9 mouse cellular contexts compared by ENCODE assay signal in the genomic region with DNA sequence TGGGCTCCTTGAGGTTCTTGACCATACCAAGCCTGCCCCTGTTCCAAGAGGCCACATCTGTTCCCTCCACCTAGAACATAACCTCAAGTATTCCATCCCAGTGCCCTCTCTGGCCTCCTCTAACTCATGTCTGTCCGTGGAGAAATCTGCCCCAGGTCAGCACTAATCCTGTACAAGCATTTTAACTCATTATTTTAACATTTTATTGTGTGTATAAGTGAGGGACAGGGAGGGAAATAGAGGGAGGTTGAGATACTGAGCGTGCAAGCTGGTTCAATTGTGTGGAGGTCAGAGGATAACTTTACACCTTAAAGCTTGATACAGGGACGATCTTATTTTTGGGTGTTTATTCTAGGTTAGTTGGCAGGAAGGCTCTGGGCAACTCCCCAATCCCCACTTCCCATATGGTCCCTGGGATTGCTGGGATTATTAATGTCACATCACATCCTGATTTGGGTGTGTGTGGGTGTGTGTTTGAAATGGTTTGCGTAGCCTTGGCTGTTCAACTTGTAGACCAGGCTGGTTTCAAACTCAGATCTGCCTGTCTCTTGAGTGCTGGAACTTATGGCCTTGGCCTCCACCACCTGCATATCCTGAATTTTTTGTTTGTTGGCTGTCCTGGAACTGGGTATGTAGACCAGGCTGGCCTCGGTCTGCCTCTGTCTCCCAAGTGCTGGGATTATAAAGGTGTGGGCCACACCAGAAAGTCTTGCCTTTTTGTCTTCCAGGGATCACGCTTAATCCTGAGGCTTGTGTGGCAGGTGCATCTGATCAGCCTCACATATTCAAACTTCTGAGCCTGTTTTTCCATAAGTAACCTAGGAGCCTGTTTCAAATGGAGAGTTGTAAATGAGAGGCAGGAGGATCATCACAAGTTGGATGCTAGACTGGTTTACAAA. TPM values are rescaled to one million over a fixed set of nuclear protein-coding genes. Genes with fewer than 3 reads are reported as not detected.
A peak's percentile ranks its signal among the peaks of the same experiment; 100 is the strongest.
DNase-seq lines count a peak whose midpoint lies in the region; ATAC-seq lines count a peak whose summit lies in the region.
"Had no signal": no experiment of that assay in that cellular context is flagged by ENCODE, and none has a peak within 500 bp of the region (broad histone marks: within the 10 kb centered on the region; RNA-seq: fewer than 3 reads in every experiment).

No protein-coding gene starts in this region.

- WGBS in hindbrain, embryonic 10.5 days, result 61% methylated on average over 6 of the region's 6 CpGs
- 63% methylated on average over 6 of the region's 6 CpGs for WGBS in hindbrain, embryonic 11.5 days

- no peak for ATAC-seq in hindbrain, embryonic 11.5 days (ENCODE audit: low FRiP score)
- no peak for ATAC-seq in granulocyte monocyte progenitor cell, adult 5-6 weeks (replicated peaks; ENCODE audit: poor library complexity, severe bottlenecking)

- no peak overlapping the region for H3K27ac ChIP-seq in hindbrain, embryonic 10.5 days
- H3K27ac ChIP-seq in hindbrain, embryonic 11.5 days (ENCODE audit: low read depth, low read length), result no peak overlapping the region

- peaks cover 22% of the 10 kb centered on the region for H3K4me1 ChIP-seq in hindbrain, embryonic 10.5 days (replicated peaks)
- no peaks in the 10 kb centered on the region for H3K4me1 ChIP-seq in hindbrain, embryonic 11.5 days (replicated peaks; ENCODE audit: control insufficient read depth, insufficient read depth, low read length)

- no peak overlapping the region for H3K4me2 ChIP-seq in hindbrain, embryonic 11.5 days (replicated peaks; ENCODE audit: low read depth, low read length)

- peaks cover 48% of the 10 kb centered on the region for H3K36me3 ChIP-seq in hindbrain, embryonic 10.5 days
- H3K36me3 ChIP-seq in hindbrain, embryonic 11.5 days (ENCODE audit: control insufficient read depth, insufficient read depth, low read length), result 0 out of 2 replicates have a peak, but pooled peaks cover 2% of the 10 kb centered on the region

- peak; percentile 15 for DNase-seq in hindbrain, embryonic 10.5 days (ENCODE audit: low spot score)
- DNase-seq in hindbrain, embryonic 11.5 days (ENCODE audit: low spot score), result no peak
- DNase-seq in right cerebral cortex, postnatal 36 days (ENCODE audit: low spot score in 2 of 2), result peak; percentile 23 to 25
- no peak for DNase-seq in right cerebral cortex, postnatal 4 days
- DNase-seq in layer of hippocampus, postnatal 14 days (ENCODE audit: low spot score in 2 of 2), result peak; percentile 36 to 75
- DNase-seq in thymus, postnatal 14 days, result no peak
- DNase-seq in thymus, postnatal 4 days, result no peak

- no peaks in the 10 kb centered on the region for H3K9me3 ChIP-seq in hindbrain, embryonic 10.5 days
- no peaks in the 10 kb centered on the region for H3K9me3 ChIP-seq in hindbrain, embryonic 11.5 days (ENCODE audit: control insufficient read depth, low read length)
- H3K9me3 ChIP-seq: megakaryocyte, embryonic 14.5 days had no signal

- H3K9ac ChIP-seq in hindbrain, embryonic 11.5 days (ENCODE audit: low read depth, low read length), result no peak overlapping the region

- H3K27me3 ChIP-seq in hindbrain, embryonic 10.5 days (ENCODE audit: insufficient read depth, poor library complexity, severe bottlenecking), result no peaks in the 10 kb centered on the region; the same call in 1 of the 2 replicates
- no peaks in the 10 kb centered on the region for H3K27me3 ChIP-seq in hindbrain, embryonic 11.5 days (ENCODE audit: control insufficient read depth, insufficient read depth, low read length)

- H3K4me3 ChIP-seq in hindbrain, embryonic 10.5 days, result no peak overlapping the region
- H3K4me3 ChIP-seq in hindbrain, embryonic 11.5 days (ENCODE audit: low read depth, low read length), result no peak overlapping the region

RNA-seq across cellular contexts. Expression of gene Doc2b, which starts 27.5 kb away (rescaled TPM):
- 0.39 and 0.45 TPM in 2 replicates for polyA plus RNA-seq in hindbrain, embryonic 10.5 days (2016; fragmentation: Nextera tagmentation; extraction: Ambion mirVana)
- polyA plus RNA-seq in hindbrain, embryonic 11.5 days (2014; fragmentation: Nextera tagmentation; extraction: Ambion mirVana), result 0.24 and 0.62 TPM in 2 replicates
- total RNA-seq in layer of hippocampus, postnatal 14 days (2021), result 10 to 100 TPM; 84.1 to 86.4 TPM
- total RNA-seq in granulocyte monocyte progenitor cell, adult 5-6 weeks (2014; fragmentation: Nextera tagmentation), result not detected in 2 replicates
- total RNA-seq in granulocyte monocyte progenitor cell, adult 5-6 weeks (2017), result not detected in 2 replicates

RNA-seq across cellular contexts. Expression of gene Ywhae, which starts 35.7 kb away (rescaled TPM):
- polyA plus RNA-seq in hindbrain, embryonic 10.5 days (2016; fragmentation: Nextera tagmentation; extraction: Ambion mirVana), result 1,323 and 1,330 TPM in 2 replicates
- polyA plus RNA-seq in hindbrain, embryonic 11.5 days (2014; fragmentation: Nextera tagmentation; extraction: Ambion mirVana), result 1,626 and 1,696 TPM in 2 replicates
- 1,000 to 10,000 TPM; 1,350 to 1,430 TPM for total RNA-seq in layer of hippocampus, postnatal 14 days (2021)
- total RNA-seq in granulocyte monocyte progenitor cell, adult 5-6 weeks (2014; fragmentation: Nextera tagmentation), result 470 and 493 TPM in 2 replicates
- 364 and 374 TPM in 2 replicates for total RNA-seq in granulocyte monocyte progenitor cell, adult 5-6 weeks (2017)

Comparison
In these comparisons a context has a peak if more than half of its experiments do, and no peak if none do; other contexts are left out.
1. DNase-seq: peak in hindbrain, embryonic 10.5 days (single experiment), right cerebral cortex, postnatal 36 days (2 of 2) and layer of hippocampus, postnatal 14 days (2 of 2); none in hindbrain, embryonic 11.5 days (single experiment), right cerebral cortex, postnatal 4 days (single experiment), thymus, postnatal 14 days (single experiment) and thymus, postnatal 4 days (single experiment).
2. RNA of gene Doc2b, which starts 27.5 kb away (total RNA-seq): 84.1 to 86.4 TPM in layer of hippocampus, postnatal 14 days; not detected in granulocyte monocyte progenitor cell, adult 5-6 weeks; every median in the first group is over 10 times any median in the second.